Mouse (Mus musculus): Measurements from ENCODE around the gene Mthfd2. TPM values are rescaled to one million over a fixed set of nuclear protein-coding genes. Genes with fewer than 3 reads are reported as not detected.
"Not testable (repeated sequence)": the region's sequence is repeated elsewhere in the genome, so short reads cannot be mapped to it uniquely, and the experiment has no call there.

The Mthfd2 gene
- polyA plus RNA-seq, 1 experiment from 2014 or later, result 35.0 TPM

DNA sequence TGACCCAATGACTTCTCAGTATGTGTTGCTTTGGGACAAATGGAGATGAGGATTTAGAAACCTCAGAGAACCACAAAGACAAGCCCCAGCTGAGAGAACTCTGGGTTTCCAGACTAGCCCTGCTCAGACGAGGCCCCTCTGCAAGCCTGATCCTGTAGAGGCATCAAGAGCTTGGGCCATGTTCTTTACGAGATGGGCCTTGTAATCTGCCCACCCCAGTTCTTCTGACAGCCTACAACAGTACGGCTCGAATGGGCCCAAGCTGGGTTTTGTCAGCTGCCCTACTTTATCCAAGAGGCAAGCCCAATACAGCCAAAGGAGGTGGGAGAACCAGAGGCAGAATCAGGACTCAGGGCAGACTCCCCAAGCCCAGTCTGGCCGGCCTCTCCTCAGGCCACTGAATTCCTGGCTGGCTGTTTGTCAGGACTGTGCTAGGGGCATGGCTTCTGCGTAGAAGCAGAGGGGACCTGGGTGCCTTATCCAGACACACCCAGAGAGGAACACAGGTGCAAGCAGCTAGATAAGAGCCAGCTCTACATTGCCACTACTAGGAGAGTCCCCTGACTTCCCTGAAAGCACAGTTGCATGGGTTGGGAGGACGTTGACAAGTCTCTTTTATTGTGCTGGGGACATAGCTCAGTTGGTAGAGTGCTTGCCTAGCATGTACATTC is 25.9 kb upstream of the Mthfd2 start:
- peaks cover 27% of the 10 kb centered on the region for H3K36me3 ChIP-seq
- H3K4me1 ChIP-seq, result peaks cover 21% of the 10 kb centered on the region
- no peak overlapping the region for H3K4me2 ChIP-seq
- WGBS, result 80% methylated on average over 7 of the region's 7 CpGs
- no peak for ATAC-seq (ENCODE audit: borderline replicate concordance, extremely low read depth, low FRiP score, low TSS enrichment)
- H3K4me3 ChIP-seq, result no peak overlapping the region
- no peaks in the 10 kb centered on the region for H3K27me3 ChIP-seq
- H3K9me3 ChIP-seq, result no peaks in the 10 kb centered on the region
- no peak overlapping the region for H3K27ac ChIP-seq
- H3K9ac ChIP-seq, result no peak overlapping the region

DNA sequence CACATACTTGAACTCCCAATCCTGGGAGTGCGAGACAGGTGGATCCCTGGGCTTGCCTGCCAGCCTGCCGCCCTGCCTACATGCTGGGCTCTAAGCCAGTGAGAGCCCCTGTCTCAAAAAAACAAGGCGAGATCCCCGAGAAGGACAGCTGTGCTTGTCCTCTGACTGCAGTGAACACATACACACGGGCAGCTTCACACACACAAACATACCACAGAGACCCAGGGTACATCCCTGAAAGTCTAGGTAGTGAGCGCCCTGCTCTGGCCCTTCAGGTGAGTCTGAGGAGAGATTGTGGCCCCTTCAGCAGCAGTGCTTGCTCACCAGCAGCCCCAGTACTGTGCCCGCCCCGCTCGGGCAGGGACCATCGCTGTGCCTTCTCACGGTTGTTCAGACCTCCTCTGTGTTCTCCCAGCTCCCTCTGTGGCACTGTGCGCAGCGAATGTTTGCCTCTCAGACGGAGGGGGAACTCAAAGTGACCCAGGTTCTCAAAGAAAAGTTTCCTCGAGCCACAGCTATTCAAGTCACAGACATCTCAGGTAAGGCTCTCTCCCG is 25.2 kb upstream of the Mthfd2 start:
- Histone ChIP-seq H3K4me2 (no peak overlapping the region), H3K36me3 (peaks cover 26% of the 10 kb centered on the region), H3K9ac (no peak overlapping the region), H3K4me3 (no peak overlapping the region), H3K27ac (no peak overlapping the region), H3K27me3 (no peaks in the 10 kb centered on the region), H3K9me3 (no peaks in the 10 kb centered on the region), H3K4me1 (peaks cover 21% of the 10 kb centered on the region)
- 85% methylated on average over 16 of the region's 16 CpGs for WGBS
- ATAC-seq (ENCODE audit: borderline replicate concordance, extremely low read depth, low FRiP score, low TSS enrichment), result no peak

GRCm38 (mm10) chr6:83350172-83350571 is 24.5 kb upstream of the Mthfd2 start:
- peak overlapping the region; percentile 86 for H3K9ac ChIP-seq
- no peaks in the 10 kb centered on the region for H3K27me3 ChIP-seq
- ATAC-seq (ENCODE audit: borderline replicate concordance, extremely low read depth, low FRiP score, low TSS enrichment), result no peak
- peaks cover 21% of the 10 kb centered on the region for H3K4me1 ChIP-seq
- H3K36me3 ChIP-seq, result peaks cover 20% of the 10 kb centered on the region
- 78% methylated on average over 7 of the region's 7 CpGs for WGBS
- H3K9me3 ChIP-seq, result no peaks in the 10 kb centered on the region
- peak overlapping the region; percentile 75 for H3K4me3 ChIP-seq
- peak overlapping the region; percentile 83 for H3K4me2 ChIP-seq
- no peak overlapping the region for H3K27ac ChIP-seq

- peaks cover 18% of the 10 kb centered on the region for H3K36me3 ChIP-seq
- ATAC-seq (ENCODE audit: borderline replicate concordance, extremely low read depth, low FRiP score, low TSS enrichment), result peak; percentile 90
- under 1% methylated on average over 53 of the region's 53 CpGs for WGBS
- H3K9me3 ChIP-seq, result no peaks in the 10 kb centered on the region
- H3K4me1 ChIP-seq, result peaks cover 21% of the 10 kb centered on the region
- H3K27ac ChIP-seq, result no peak overlapping the region
- H3K9ac ChIP-seq, result peak overlapping the region; percentile 86
- peak overlapping the region; percentile 83 for H3K4me2 ChIP-seq
- peak overlapping the region; percentile 75 for H3K4me3 ChIP-seq
- no peaks in the 10 kb centered on the region for H3K27me3 ChIP-seq
These were observed 23.7 kb upstream of the Mthfd2 start for GRCm38 (mm10) chr6:83349274-83349958.

- no peak within 1 kb of the TSS for H3K27ac ChIP-seq
These were observed 23.2 kb upstream of the Mthfd2 start, which contains the start of gene Bola3 for GRCm38 (mm10) chr6:83348873-83349272. Bola3 (plus strand) TSS chr6:83349147.

DNA sequence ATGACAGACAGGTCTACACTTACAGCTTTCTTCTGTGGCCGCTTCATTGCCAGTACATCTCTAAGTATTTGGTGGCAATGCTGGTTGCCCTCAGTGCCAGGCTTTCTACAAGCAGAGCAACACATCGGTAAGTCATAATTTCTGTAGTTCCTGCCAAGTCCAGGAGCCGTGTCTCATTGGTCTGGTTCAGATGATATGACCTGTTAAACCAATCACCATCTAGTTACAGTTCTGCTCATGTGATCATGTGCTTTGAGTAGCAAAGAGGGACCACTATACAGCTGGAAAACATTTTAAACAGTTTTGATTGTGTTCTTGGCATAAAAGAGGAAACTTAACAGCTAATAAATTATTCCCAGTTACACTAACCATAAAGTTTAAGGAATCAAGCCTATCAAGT is 22.2 kb upstream of the Mthfd2 start:
- Histone ChIP-seq H3K4me1 (peaks cover 21% of the 10 kb centered on the region), H3K4me2 (no peak overlapping the region), H3K27me3 (no peaks in the 10 kb centered on the region), H3K36me3 (peaks cover 7% of the 10 kb centered on the region; the same call in 1 of the 2 replicates), H3K4me3 (no peak overlapping the region), H3K9ac (no peak overlapping the region), H3K27ac (no peak overlapping the region), H3K9me3 (no peaks in the 10 kb centered on the region)
- peak; percentile 68; the same call in 1 of the 2 replicates for ATAC-seq (ENCODE audit: borderline replicate concordance, extremely low read depth, low FRiP score, low TSS enrichment)
- 49% methylated on average over 3 of the region's 3 CpGs for WGBS

More at GRCm38 (mm10) chr6:83348873-83349272, 23.2 kb upstream of the Mthfd2 start, which contains the start of gene Bola3:
- H3K4me3 ChIP-seq, result peak within 1 kb of the TSS; percentile 75
- H3K4me1 ChIP-seq, result peaks cover 21% of the 10 kb centered on the region
- H3K9ac ChIP-seq, result peak within 1 kb of the TSS; percentile 86
- peaks cover 12% of the 10 kb centered on the region for H3K36me3 ChIP-seq
- 27% methylated on average over 6 of the region's 6 CpGs for WGBS
- ATAC-seq (ENCODE audit: borderline replicate concordance, extremely low read depth, low FRiP score, low TSS enrichment), result no peak
- H3K4me2 ChIP-seq, result peak within 1 kb of the TSS; percentile 83
- H3K9me3 ChIP-seq, result no peaks in the 10 kb centered on the region
- H3K27me3 ChIP-seq, result no peaks in the 10 kb centered on the region

- H3K27me3 ChIP-seq; ATAC-seq (ENCODE audit: borderline replicate concordance, extremely low read depth, low FRiP score, low TSS enrichment); H3K9me3 ChIP-seq; H3K4me3 ChIP-seq; H3K9ac ChIP-seq; H3K4me2 ChIP-seq; H3K27ac ChIP-seq: not testable (repeated sequence)
- H3K4me1 ChIP-seq, result peaks cover 17% of the 10 kb centered on the region
- peaks cover 28% of the 10 kb centered on the region for H3K36me3 ChIP-seq
- WGBS, result 79% methylated on average over 8 of the region's 8 CpGs
These were observed 19.6 kb upstream of the Mthfd2 start for GRCm38 (mm10) chr6:83345285-83345684.

- peaks cover 49% of the 10 kb centered on the region for H3K36me3 ChIP-seq
- ATAC-seq (ENCODE audit: borderline replicate concordance, extremely low read depth, low FRiP score, low TSS enrichment), result no peak
These were observed 17.2 kb upstream of the Mthfd2 start for GRCm38 (mm10) chr6:83342957-83343356.

DNA sequence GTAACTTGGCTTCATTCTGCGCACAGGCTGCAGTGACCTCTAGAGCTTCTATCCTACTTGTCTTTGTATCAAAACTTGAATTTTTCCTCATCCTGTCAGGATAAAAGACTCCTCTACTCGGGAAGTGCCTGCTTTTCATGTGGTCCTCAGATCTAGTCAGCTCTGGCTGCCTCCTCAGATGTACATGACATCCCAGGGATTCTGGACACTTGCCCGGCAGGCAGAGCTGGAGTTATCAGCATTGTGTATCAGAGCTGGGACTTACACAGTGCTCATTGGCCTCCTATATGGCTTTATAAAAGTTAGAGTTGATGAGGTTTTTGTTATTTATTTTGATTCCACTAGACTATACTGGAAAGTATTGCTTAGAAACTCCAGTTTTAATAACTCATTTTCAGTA is 15.7 kb upstream of the Mthfd2 start:
- Histone ChIP-seq H3K9ac (no peak overlapping the region), H3K9me3 (no peaks in the 10 kb centered on the region), H3K27me3 (no peaks in the 10 kb centered on the region), H3K27ac (no peak overlapping the region), H3K4me3 (no peak overlapping the region), H3K4me2 (no peak overlapping the region), H3K4me1 (no peaks in the 10 kb centered on the region), H3K36me3 (peaks cover 61% of the 10 kb centered on the region)
- ATAC-seq (ENCODE audit: borderline replicate concordance, extremely low read depth, low FRiP score, low TSS enrichment), result no peak
- WGBS, result 76% methylated on average over 3 of the region's 3 CpGs

More at GRCm38 (mm10) chr6:83342957-83343356, 17.2 kb upstream of the Mthfd2 start:
- no peak overlapping the region for H3K4me3 ChIP-seq
- no peaks in the 10 kb centered on the region for H3K9me3 ChIP-seq
- H3K27me3 ChIP-seq, result no peaks in the 10 kb centered on the region
- H3K9ac ChIP-seq, result no peak overlapping the region
- H3K27ac ChIP-seq, result no peak overlapping the region
- WGBS, result 94% methylated on average over 2 of the region's 2 CpGs
- no peak overlapping the region for H3K4me2 ChIP-seq
- H3K4me1 ChIP-seq, result no peaks in the 10 kb centered on the region

DNA sequence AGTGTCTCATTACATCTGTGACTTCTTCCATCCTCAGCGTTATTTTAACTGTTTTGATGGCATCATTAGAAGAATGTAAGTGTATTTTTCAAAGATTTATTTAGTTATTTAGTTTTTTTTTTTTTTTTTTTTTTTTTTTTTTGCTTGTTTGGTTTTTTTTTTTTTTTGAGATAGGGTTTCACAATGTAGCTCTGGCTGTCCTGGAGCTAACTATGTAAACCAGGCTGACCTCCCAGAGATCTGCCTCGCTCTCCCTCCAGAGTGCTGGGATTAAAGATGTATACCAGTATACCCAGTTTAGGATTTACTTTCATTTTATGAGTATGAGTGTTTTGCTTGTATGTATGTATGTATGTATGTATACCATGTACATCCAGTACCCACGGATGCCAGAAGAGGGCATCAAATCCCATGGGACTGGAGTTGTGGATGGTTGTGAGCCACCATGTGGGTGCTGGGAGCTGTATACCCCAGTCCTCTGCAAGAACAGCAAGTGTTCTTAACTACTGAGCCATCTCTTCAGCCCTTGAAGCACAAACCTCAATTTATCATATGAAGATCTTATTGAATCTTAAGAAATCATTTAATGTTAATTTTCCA is 2.0 kb upstream of the Mthfd2 start:
- Histone ChIP-seq H3K9ac (no peak overlapping the region), H3K4me1 (peaks cover 10% of the 10 kb centered on the region), H3K4me2 (0 out of 2 replicates have a peak overlapping the region, but pooled peaks have one; percentile 78), H3K27me3 (no peaks in the 10 kb centered on the region), H3K36me3 (peaks cover 40% of the 10 kb centered on the region), H3K4me3 (no peak overlapping the region), H3K27ac (no peak overlapping the region), H3K9me3 (no peaks in the 10 kb centered on the region)
- WGBS, result 85% methylated on average over 3 of the region's 3 CpGs
- ATAC-seq (ENCODE audit: borderline replicate concordance, extremely low read depth, low FRiP score, low TSS enrichment), result no peak

DNA sequence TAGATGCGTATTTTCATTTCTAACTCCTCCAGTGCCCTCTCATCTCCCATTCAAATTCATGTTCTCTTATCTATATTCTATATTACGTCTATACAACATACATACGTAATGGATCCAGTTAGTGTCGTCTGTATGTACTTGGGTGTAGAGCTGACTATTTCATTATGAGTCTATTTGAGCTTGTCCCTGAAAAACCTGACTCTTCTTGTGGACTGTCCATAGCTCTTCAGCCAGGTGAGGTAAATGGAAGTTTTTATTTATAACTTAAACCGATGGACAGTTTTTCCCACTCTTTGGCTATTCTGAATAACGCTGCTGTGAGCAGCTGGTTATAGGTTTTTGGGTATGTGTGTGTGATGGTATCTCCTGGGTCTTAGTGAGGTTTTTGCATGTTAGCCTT is 1.1 kb upstream of the Mthfd2 start:
- no peak overlapping the region for H3K27ac ChIP-seq
- H3K36me3 ChIP-seq, result peaks cover 32% of the 10 kb centered on the region
- peak overlapping the region; percentile 78 for H3K4me2 ChIP-seq
- peak overlapping the region; percentile 86 for H3K9ac ChIP-seq
- peaks cover 10% of the 10 kb centered on the region for H3K4me1 ChIP-seq
- peak overlapping the region; percentile 88 for H3K4me3 ChIP-seq
- H3K9me3 ChIP-seq, result no peaks in the 10 kb centered on the region
- WGBS, result 48% methylated on average over 6 of the region's 6 CpGs
- H3K27me3 ChIP-seq, result no peaks in the 10 kb centered on the region
- ATAC-seq (ENCODE audit: borderline replicate concordance, extremely low read depth, low FRiP score, low TSS enrichment), result no peak

- 4% methylated on average over 6 of the region's 6 CpGs for WGBS
- Histone ChIP-seq H3K4me1 (peaks cover 10% of the 10 kb centered on the region), H3K4me2 (peak overlapping the region; percentile 78), H3K27ac (peak overlapping the region; percentile 95), H3K4me3 (peak overlapping the region; percentile 88), H3K36me3 (peaks cover 28% of the 10 kb centered on the region), H3K9ac (peak overlapping the region; percentile 86), H3K9me3 (no peaks in the 10 kb centered on the region), H3K27me3 (no peaks in the 10 kb centered on the region)
- ATAC-seq (ENCODE audit: borderline replicate concordance, extremely low read depth, low FRiP score, low TSS enrichment), result no peak
These were observed 657 bp upstream of the Mthfd2 start for GRCm38 (mm10) chr6:83326394-83326736.

Data from lung, embryonic 15.5 days (tissue).